Mouse (Mus musculus) 416B (cell line): ENCODE measurements around the gene Ppp1r32.

ENCODE experiments used
- DNase-seq: peaks from one replicate; pipeline ENCODE4 v3.0.0; 2011; ENCODE audit warnings: low read depth

The Ppp1r32 gene

DNA sequence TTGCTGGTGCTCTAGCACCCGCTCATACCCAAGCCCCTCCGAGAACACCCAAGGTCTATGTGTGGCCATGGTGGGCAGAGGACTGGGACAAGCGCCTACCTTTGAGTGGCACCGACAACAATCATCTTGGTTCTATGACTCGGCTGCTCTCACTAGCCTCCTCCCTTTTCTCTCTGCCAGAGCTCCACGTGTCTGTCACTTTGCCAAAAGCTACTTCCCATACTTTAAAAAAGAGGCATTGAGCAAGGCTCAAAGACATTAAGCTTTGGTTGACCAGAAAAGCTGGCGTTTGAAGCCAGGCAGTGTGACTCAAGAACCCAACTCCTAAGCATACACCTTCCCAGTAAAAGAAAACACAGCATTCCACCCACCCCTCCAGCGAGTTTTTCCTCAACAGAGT, 24.6 kb downstream of the Ppp1r32 start:
- peak; percentile 49 for DNase-seq

DNA sequence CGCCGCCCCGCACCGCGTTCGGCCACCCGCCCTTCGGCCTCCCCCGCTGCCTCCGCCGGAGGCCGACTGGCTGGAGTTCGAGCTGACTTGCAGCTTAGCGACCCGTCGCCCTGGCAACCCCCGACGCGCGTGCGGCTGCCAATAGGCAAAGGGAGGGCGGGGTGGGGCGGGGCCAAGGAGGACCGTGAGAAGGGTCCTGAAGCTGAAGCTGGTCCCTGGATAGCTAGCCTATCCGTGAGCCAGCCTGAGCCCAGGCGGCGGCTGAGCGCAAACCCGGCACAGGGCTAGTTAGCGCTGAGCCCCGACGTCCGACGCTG, 25.3 kb downstream of the Ppp1r32 start:
- no peak for DNase-seq

DNA sequence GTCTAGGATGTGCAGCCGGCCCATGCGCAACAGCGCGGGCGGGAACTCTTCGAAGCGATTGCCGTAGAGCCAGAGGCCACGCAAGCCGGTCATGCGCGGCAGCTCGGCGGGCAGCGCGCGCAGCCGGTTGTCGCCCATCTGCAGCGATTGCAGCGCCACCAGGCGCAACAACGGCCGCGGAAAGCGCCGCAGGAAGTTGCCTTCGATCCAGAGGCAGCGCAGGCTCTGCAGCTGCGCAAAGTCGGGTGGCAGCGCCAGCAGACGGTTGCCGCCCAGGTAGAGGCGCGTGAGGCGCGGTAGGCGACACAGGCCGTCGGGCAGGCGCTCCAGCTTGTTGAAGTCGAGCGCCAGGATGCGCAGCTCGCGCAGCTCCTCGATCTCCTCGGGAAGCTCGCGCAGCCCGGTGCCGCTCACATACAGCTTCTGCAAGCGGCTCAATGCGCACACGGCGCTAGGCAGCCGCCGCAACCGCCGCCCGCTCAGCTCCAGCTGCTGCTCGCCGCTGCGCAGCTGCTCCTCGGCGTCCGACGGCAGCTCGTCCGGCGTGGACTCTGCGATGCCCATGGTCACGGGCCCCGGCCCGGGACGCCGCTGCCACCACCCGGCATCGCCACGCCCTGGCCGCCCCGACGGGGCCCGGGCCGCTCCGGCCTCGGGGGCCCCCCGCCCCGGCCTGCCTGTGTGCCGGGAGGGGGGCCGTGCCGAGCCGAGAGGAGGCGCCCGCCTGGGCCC, 25.8 kb downstream of the Ppp1r32 start, which contains the start of gene Lrrc10b:
TSS of gene Lrrc10b (minus strand) at position 722 of the 732 bp plus-strand sequence.
- no peak for DNase-seq

DNA sequence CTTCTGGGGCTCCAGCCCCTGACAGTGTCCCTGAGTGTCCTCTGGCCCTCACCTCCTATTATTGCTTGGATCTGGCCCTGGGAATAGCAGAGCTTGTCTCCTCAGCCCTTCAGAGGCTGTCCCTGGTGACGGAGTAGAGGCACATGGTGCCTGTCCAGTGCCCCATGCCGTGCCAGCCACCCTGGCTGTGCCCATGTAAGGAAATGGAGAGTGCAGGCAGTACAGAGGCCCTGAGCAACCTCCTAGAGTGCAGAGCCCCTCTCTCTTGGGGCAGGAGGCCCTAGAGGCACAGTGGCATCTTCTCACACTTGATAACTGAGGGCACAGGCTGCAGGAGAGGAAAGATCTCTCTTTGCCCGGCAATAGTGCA, 27.3 kb downstream of the Ppp1r32 start:
- DNase-seq: no peak

DNA sequence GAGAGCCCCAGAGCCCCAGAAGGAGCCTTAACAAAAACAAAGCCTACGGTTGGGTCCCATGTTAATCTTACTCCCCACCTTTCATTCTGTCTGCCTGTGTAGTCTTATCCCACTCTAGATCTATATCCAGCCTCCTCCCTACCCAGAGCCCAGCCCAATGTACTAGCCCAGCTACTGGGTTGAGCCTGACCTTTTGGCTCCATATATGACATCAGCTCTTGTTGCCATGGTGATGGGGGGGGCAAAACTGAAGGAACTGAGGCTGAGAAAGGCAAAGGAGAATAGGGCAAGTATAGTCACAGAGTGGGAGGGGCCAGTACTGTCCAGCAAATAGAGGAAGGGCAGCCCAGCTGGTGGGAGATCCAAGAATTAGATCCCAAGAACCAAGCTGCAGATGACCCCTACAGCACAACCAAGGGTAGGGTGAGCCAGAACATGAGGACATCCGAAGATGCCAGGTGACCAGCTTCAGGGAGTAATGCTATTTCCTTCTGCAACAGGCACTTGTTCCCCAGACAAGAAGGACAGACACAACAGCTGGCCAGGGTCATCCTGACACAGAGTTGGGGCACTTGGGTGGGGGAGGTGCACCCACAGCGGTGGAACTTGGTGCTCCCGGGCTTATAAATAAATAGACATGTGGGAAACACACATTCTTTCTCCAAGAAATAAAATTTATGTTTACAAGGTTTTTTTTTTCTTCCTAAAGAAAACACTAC, 27.9 kb downstream of the Ppp1r32 start:
- DNase-seq: no peak

DNA sequence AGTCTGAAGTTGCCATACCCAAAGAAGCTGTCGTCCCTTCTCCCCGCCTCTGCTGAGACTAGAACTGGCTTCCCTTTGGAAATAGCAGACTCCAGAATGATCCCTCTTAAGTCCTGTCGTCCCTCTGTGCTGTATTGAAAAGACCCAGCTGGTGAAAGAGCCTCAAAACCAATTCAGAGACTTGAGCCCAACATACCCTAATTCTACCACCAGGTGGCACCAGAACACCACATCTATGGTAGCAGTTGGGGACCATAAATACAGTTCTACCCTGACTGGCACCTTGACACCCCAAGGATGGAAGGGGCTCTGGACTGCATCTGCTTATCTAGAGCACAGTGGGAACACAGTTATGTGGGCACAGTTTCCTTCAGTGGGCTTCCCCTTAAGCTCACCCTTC, 33.0 kb downstream of the Ppp1r32 start:
- DNase-seq: peak; percentile 72

DNA sequence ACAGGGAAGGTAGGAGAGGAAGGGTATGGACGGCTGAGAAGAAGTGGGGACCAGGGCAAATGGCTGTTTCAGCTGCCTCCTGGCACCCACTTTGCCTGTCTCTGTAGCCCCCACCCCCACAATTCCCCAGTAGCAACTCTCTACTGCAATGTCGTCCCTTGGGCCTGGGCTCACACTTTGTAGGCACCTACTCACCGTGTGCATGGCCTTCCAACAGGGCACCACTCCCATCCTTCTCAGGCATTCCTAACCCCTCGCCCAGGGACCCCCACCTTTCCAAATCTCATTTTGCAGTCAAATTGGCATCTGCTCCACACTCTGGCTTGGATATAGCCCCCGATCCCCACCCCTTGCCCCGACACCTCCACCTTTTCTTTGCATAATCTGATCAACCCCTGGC, 33.5 kb downstream of the Ppp1r32 start:
- DNase-seq: no peak

DNA sequence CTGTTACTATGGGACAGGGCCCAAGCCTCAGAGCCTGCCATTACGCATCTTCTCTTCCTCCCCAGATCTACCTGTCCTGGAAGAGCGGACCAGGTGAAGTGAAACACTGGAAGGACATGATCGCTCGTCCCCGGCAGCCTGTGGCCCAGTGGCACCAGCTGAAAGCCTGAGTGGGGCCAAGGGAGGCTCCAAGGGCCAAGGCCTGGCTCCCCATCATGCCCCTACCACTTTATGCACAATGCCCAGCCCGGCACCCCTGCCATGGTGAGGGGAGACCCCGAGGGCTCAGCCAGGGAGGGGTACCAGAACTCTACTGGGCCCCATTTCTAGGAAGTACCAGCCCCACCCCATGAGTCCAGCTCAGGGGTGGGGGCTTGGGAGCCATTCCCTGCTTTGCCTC, 34.5 kb downstream of the Ppp1r32 start:
- no peak for DNase-seq

DNA sequence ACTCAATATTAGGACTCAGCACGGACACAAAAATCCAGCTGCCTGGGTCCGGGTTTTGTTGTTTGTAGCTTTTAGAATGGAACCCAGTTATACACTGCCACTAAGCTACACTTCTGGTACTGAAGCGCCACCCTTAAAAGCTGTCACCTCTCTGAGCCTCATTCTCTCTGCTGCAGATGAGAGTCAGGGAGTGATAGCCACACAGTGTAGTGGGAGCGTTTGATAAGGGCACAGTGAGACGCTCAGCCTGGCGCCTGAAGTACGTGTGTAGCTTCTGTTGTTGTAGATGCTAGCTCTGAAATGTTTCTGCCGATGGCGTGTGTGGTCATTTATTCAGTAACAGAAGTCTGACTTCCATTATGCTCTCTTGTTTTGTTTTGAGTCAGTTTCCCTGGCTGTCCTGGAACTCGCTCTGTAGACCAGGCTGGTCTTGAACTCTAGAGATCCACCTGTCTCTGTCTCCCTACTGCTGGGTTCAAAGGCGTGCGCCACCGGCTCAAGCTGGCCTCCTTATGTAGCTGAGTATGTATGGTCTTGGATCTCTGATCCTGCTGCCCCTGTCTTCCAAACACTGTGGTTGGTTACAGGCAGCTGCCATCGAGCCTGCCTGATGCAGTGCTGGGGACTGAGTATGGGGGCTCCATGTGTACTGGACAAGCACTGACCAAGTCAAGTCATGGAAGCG, 37.9 kb downstream of the Ppp1r32 start:
- no peak for DNase-seq

DNA sequence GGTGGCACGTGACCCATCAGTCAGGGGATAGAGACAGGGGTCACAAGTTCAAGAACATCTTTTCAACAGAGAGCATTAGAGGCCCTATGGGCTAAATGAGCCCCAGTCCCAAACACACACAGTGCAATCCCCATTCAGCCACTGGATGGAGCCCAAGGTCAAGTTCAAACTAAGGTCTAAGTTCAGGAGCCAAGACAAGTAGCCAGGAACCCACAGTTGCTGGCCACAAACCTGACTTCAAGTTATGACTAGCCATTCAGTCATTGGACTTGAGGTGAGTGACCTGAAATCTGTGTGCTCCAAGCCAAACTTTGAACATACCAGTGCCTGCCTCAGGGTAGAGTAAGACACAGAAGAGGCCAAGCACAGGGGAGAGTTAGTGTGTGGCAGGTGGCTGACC, 45.2 kb downstream of the Ppp1r32 start:
- DNase-seq: peak; percentile 52

DNA sequence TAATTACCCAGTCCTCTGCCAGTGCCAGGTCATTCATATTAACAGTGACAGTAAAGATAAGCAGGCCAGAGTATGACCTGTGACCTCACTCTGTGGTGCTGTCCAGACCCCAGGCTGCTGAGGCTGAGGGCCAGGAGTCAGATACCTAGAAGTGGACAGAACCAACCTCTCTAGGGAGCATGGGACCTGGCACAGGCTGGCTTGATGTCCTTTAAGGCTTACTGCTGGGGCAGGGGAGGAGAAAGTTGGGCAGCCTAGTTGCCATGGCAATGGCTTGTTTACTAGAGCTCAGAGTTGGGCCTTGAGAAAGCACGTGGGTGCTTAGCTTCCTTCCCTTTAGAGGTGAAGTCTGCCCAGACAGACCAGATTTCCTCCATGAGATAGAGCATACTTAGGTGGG, 46.0 kb downstream of the Ppp1r32 start:
- peak; percentile 33 for DNase-seq

DNA sequence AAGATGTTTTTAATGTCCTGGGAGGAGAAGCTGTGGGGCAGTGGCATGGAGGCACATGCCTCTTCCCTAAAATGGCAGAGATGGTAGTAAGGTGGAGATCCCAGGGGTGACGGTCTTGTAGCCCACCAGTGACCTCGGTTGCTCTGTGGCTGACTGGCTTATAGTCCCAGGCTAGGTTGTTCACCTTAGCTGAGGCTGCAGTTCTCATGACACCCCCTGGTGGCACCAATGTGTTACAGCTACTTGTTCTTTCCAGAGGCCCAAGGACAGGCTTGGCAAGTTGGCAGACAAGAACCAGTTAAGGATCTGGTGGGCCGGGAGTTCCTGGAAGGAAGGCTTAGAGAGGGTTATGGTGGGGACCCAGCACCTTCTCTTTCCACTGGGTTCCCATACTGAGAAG, 46.8 kb downstream of the Ppp1r32 start:
- peak; percentile 71 for DNase-seq

DNA sequence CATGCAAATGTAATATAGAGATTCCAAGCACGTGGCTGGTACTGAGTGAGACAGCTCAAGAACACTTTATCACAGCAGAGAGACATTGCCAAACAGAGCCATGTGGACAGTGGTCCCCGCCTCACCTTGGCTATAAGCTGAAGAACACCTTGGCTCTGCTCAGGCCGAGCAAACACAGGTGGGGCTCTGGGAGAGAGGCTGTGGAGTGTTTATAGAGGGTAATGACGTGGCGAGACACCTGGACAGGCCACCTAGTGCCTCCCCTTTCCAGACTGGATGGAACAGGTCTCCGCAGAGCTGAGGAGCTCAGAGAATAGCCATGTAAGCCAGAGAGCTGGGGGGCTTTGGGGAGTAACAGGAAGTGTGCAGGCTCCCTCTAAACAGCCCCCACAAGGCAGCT, 47.8 kb downstream of the Ppp1r32 start:
- no peak for DNase-seq

DNA sequence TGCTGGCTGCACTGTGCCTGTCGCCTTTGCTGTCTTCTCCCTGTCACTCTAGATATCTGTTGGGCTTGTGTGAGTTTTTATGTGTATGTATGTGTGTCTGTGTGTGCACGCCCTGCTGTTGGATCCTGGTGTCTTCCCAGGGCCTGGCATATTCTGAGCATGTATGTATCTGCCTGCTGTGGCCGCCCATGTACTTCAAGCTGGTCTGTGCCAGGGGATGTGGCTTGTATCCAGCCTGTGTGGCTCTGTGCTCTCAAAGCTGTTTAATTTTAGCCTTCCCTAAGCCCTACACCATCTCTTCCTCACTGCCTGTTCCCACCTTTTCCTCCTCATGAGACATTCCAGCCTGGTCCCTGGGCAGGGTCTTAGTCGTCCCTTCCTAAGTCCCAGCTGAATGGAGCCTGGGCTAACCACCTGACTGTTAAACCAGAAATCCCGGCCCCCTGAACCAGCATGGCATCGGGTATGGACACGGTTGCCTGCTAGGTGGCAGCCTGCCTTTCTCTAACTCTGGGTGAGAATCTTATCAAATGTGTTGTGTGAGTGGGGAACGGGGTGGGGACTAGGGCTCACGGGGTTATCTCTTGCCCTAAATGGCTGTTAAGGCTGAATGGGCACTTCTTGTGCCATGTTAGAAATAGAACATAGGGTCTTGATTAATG, 48.7 kb downstream of the Ppp1r32 start:
- DNase-seq: no peak

DNA sequence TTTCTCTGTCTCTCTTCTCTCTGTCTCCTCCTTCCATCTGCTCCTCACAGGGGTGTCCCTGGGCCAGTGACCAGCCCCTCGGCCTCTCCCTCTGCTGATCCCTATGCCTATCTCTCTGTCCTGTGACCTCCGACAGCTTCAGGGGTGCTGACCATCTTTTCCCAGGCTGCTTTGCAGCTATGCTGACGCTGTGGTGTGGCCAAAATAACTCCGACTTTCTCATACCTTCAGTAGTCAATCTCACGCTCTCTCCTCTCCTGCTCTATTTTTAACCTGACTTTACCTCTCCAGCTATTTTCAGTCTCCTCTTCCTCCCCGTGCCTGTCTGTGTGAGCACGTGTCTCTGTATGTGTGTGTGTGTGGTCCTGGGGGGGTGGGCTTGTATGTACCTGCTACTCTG, 49.5 kb downstream of the Ppp1r32 start:
- DNase-seq: no peak

DNA sequence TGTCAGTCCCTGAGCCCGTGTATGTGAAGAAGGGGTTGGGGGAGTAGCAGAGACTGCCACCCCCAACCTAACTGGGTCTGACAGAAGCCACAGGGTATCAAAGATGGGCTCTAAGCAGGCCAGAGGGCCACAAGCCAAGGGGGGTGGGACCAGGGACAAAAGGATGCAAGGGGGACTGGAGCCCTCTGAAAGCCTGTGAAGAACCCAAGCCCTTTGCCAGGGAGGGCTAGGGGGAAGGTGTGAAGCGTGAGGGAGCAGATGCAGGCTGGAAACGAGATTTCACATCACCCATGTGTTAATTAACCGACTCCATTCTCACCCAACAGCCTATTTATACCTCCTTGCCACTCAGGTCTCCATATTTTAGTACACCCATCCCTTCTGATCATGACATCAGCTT, 50.9 kb downstream of the Ppp1r32 start:
- no peak for DNase-seq

DNA sequence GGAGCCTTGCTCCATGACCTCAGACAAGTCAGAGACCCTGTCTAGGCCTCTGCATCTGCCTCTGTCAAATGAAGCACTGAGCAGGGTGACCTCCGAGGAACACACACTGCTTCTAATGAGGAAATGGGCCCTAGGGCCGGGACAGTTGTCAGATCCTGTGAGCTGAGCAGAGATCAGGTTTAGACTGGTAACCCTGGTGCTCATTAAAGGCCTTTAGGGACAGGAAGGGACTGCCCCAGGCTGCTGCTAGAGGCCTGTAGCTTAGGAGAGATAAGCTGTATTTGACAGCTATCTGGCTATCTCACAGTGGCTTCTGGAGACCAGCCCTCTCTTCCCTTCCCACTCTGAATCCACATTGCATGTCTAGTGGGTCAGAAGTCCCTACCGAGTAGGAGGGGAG, 51.3 kb downstream of the Ppp1r32 start:
- no peak for DNase-seq

DNA sequence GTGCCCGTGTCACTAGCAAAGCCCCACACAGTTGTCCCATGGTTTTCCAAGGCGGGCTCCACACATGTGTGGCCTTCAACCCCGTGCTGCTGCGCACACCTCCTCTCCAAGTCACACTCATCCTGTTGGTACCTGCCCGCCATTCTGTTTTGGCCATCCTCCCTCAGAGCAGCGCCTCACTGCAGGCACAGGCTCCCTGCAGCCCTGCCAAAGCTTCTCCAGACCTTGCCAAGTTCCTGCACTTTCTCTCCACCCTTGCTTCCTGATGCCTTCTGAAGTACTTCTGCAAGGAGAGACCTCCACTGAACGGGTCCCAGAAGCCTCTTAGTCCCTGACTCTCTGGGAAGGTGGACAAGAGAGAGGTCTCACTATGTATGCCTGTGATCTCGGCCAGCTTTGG, 53.4 kb downstream of the Ppp1r32 start:
- DNase-seq: no peak

DNA sequence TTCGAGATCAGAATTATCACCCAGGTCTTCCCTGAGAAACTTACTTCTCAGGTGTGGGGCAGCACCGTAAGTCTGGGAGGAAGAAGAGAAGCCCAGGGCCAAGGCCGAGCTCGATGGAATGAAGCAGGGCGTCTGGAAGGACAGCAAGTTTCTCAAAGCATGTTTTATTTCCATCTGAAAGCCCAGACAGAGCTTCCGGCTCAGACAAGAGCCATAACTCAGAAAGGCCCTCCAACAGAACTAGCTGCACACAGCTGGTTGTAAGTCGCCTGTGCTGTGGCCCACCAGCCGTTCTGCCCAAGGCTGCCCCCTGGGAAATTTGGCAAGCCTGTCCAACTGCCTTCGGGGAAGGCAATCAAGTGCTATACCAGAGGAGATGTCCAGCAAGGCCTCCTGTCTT, 55.3 kb downstream of the Ppp1r32 start:
- no peak for DNase-seq

DNA sequence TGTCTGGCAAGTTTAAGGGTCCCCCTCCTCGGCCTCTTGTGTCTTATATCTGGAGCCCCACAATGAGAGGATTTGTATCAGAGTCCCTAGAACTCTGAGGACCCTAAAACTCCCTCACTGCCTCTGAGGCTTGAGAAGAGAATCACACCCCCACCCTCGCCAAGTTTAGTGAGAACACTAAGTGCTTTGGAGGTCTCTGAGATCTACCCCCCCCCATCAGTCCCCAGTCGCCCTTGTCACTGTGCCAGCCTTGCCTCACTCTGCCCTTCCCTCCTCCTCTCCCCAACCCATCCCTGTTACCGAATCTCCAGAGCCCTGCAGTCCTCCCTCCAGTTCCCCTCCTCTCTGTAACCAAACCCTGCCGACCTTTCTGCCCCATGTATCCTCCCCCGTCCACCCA, 55.9 kb downstream of the Ppp1r32 start:
- DNase-seq: no peak

DNA sequence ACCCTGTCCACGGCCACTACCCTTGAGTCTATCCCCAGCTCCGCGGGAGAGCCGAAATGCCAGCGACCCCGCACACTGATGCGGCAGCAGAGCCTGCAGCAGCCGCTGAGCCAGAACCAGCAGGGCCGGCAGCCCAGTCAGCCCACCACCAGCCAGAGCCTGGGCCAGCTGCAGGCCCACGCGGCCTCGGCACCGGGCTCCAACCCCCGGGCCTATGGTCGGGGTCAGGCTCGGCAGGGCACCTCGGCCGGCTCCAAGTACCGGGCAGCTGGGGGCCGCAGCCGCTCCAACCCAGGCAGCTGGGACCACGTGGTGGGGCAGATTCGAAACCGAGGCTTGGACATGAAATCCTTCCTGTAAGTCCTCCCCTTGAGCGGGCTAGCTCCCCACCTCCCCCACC, 56.4 kb downstream of the Ppp1r32 start:
- DNase-seq: no peak

DNA sequence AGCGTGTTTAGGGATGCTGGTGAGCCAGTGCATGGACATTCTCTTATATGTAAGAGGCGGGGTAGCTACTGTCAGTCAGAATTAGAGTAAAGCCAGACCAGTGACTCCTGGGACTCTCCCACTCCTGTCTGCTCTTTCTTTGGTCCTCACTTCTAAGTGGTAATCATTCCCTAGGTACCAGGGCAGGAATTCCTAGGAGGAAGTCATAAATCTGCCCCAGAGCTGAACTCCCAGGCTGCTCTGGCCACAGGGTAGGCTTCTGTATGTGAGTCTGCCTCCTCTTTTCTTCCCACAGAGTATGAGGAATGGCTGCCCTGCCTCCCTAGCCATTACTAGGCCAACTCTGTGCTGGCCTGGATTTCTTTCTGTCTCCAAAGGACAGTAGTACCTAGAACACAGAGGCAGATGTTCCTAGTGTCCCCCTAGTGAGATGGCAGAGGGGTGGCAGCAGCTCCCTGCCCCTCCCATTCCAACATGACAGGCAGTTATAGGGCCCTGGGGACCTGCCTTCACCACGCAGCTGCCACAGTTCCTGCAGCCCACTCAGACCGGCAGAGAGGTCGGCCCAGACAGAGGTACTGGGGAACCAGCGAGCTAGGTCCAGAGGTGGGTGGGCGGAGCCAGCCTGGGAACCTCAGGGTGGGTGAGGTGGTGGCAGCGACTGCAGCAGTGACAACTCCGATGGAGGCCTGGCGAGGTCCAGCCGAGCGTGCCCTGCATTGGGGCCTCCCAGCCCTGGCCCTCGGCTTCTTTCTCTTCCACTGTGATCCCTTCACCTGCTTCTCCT, 57.1 kb downstream of the Ppp1r32 start:
- DNase-seq: no peak
